Mouse (Mus musculus): ENCODE data around the gene Asna1. TPM values are rescaled to one million over a fixed set of nuclear protein-coding genes. Genes with fewer than 3 reads are reported as not detected.

Gene Asna1
- total and polyA plus RNA-seq, 3 experiments = 109 to 127 (median 119) TPM

- Histone ChIP-seq H3K27me3 (replicated peaks) (no peaks in the 10 kb centered on the region), H3K9ac (ENCODE audit: insufficient read depth, low read depth) (no peak overlapping the region), H3K4me2 (ENCODE audit: insufficient read depth, low read depth, poor library complexity, severe bottlenecking) (no peak overlapping the region), H3K4me3 (replicated peaks in 1 of 3; ENCODE audit: low read depth in 2 of 3, low read length in 2 of 3, poor library complexity in 1 of 3) (no peak overlapping the region), H3K9me3 (replicated peaks; ENCODE audit: low read length) (no peaks in the 10 kb centered on the region), H3K4me1 (ENCODE audit: control insufficient read depth in 1 of 2, insufficient read depth in 2 of 2) (no peaks in the 10 kb centered on the region), H3K79me2 (replicated peaks; ENCODE audit: control insufficient read depth, extremely low read depth, insufficient read depth, poor library complexity, severe bottlenecking) (no peaks in the 10 kb centered on the region), H3K27ac (ENCODE audit: insufficient read depth, low read depth) (no peak overlapping the region), H3K36me3 (replicated peaks in 1 of 2; ENCODE audit: control insufficient read depth in 1 of 2, insufficient read depth in 1 of 2, low read length in 1 of 2) (peaks cover 0 to 5% of the 10 kb centered on the region in 2 experiments)
- DNase-seq (ENCODE audit: extremely low read depth) = no peak
- TF ChIP-seq MEF2A (IDR thresholded peaks at IDR 0.05; ENCODE audit: borderline replicate concordance, low read depth, low read length) = no peak
- no peak for TF ChIP-seq ZNF384 (IDR thresholded peaks at IDR 0.05; ENCODE audit: low read depth, low read length)
- TF ChIP-seq SIN3A (IDR thresholded peaks at IDR 0.05; ENCODE audit: low read length) = no peak
- TF ChIP-seq CHD1 (IDR thresholded peaks at IDR 0.05; ENCODE audit: low read depth, low read length) = no peak
- TF ChIP-seq UBTF (IDR thresholded peaks at IDR 0.05; ENCODE audit: low read depth, low read length) = no peak
- no peak for TF ChIP-seq TBP (conservative IDR thresholded peaks at IDR 0.05; ENCODE audit: low read depth, low read length)
- TF ChIP-seq EP300 (IDR thresholded peaks at IDR 0.05; ENCODE audit: low read length) = no peak
- TF ChIP-seq ZKSCAN1 (IDR thresholded peaks at IDR 0.05; ENCODE audit: borderline replicate concordance, low read depth, low read length) = no peak
- TF ChIP-seq USF1 (IDR thresholded peaks at IDR 0.05; ENCODE audit: low read depth, low read length) = no peak
- no peak for TF ChIP-seq TCF12 (IDR thresholded peaks at IDR 0.05; ENCODE audit: low read depth, low read length)
- dilution Hi-C loops (cut with MboI; ENCODE audit: extremely low pct_ligation_motif_present, extremely low pct_unique_long_range_greater_than_20kb, low sequenced_read_pairs) = no loop called here
- in situ Hi-C loops (cut with MboI; ENCODE audit: low pct_ligation_motif_present, low pct_unique_long_range_greater_than_20kb, low sequenced_read_pairs) = no loop called here
These were observed 13.8 kb downstream of the Asna1 start for GRCm38 (mm10) chr8:85011242-85011641.

- Histone ChIP-seq H3K79me2 (replicated peaks; ENCODE audit: control insufficient read depth, extremely low read depth, insufficient read depth, poor library complexity, severe bottlenecking) (no peaks in the 10 kb centered on the region), H3K4me3 (replicated peaks in 1 of 3; ENCODE audit: low read depth in 2 of 3, low read length in 2 of 3, poor library complexity in 1 of 3) (no peak overlapping the region), H3K4me2 (ENCODE audit: insufficient read depth, low read depth, poor library complexity, severe bottlenecking) (no peak overlapping the region), H3K9ac (ENCODE audit: insufficient read depth, low read depth) (no peak overlapping the region), H3K4me1 (ENCODE audit: control insufficient read depth in 1 of 2, insufficient read depth in 2 of 2) (no peaks in the 10 kb centered on the region), H3K36me3 (replicated peaks in 1 of 2; ENCODE audit: control insufficient read depth in 1 of 2, insufficient read depth in 1 of 2, low read length in 1 of 2) (peaks cover 3 to 8% of the 10 kb centered on the region in 2 experiments), H3K27me3 (replicated peaks) (no peaks in the 10 kb centered on the region), H3K27ac (ENCODE audit: insufficient read depth, low read depth) (no peak overlapping the region), H3K9me3 (replicated peaks; ENCODE audit: low read length) (no peaks in the 10 kb centered on the region)
- dilution Hi-C loops (cut with MboI; ENCODE audit: extremely low pct_ligation_motif_present, extremely low pct_unique_long_range_greater_than_20kb, low sequenced_read_pairs) (no loop called here), in situ Hi-C loops (cut with MboI; ENCODE audit: low pct_ligation_motif_present, low pct_unique_long_range_greater_than_20kb, low sequenced_read_pairs) (loop anchor here (5.0 kb wide), 1 partner anchor 35 kb away; no protein-coding TSS in a partner anchor)
- no peak for DNase-seq (ENCODE audit: extremely low read depth)
- no peak for TF ChIP-seq POLR2A (IDR thresholded peaks at IDR 0.05; ENCODE audit: low read depth, low read length)
- TF ChIP-seq MXI1 (IDR thresholded peaks at IDR 0.05; ENCODE audit: low read depth, low read length) = no peak
- no peak for TF ChIP-seq MAFK (IDR thresholded peaks at IDR 0.05; ENCODE audit: insufficient replicate concordance, low read length)
- no peak for TF ChIP-seq MEF2A (IDR thresholded peaks at IDR 0.05; ENCODE audit: borderline replicate concordance, low read depth, low read length)
- no peak for TF ChIP-seq RAD21 (IDR thresholded peaks at IDR 0.05; ENCODE audit: low read depth, low read length)
- TF ChIP-seq CHD1 (IDR thresholded peaks at IDR 0.05; ENCODE audit: low read depth, low read length) = no peak
- no peak for TF ChIP-seq TBP (conservative IDR thresholded peaks at IDR 0.05; ENCODE audit: low read depth, low read length)
- no peak for TF ChIP-seq ZC3H11A (IDR thresholded peaks at IDR 0.05; ENCODE audit: low read depth, low read length)
- TF ChIP-seq ZNF384 (IDR thresholded peaks at IDR 0.05; ENCODE audit: low read depth, low read length) = no peak
- no peak for TF ChIP-seq USF1 (IDR thresholded peaks at IDR 0.05; ENCODE audit: low read depth, low read length)
- no peak for TF ChIP-seq ZKSCAN1 (IDR thresholded peaks at IDR 0.05; ENCODE audit: borderline replicate concordance, low read depth, low read length)
- no peak for TF ChIP-seq EP300 (IDR thresholded peaks at IDR 0.05; ENCODE audit: low read length)
- TF ChIP-seq MAZ (IDR thresholded peaks at IDR 0.05; ENCODE audit: low read depth, low read length) = no peak
These were observed 17.4 kb downstream of the Asna1 start for GRCm38 (mm10) chr8:85007686-85008085.
